Mouse (Mus musculus): Measurements from ENCODE around the gene Paqr3. TPM values are rescaled to one million over a fixed set of nuclear protein-coding genes. Genes with fewer than 3 reads are reported as not detected.

Paqr3 gene
- total RNA-seq, 2 experiments from 2014 or later, result 29.3 to 33.6 TPM

Other genes starting within 250 kb of the Paqr3 start
- gene Bmp2k, start 113.9 kb downstream of the Paqr3 start, total RNA-seq (2021), result 10 to 100 TPM; 14.6 to 15.2 TPM